Mouse (Mus musculus) c-Kit-positive CD71-positive TER-119-negative erythroid progenitor cells, embryonic 14.5 days (primary cell): ENCODE data around the gene Coil.
"Not testable (repeated sequence)": the region's sequence is repeated elsewhere in the genome, so short reads cannot be mapped to it uniquely, and the experiment has no call there.

Experiments used
- DNase-seq: peaks from one replicate; pipeline ENCODE4 v3.0.0-alpha.2; 2013; ENCODE audit warnings: low read depth

Gene Coil

GRCm38 (mm10) chr11:89005473-89005872, 35.4 kb downstream of the Coil start:
- DNase-seq, result no peak

DNA sequence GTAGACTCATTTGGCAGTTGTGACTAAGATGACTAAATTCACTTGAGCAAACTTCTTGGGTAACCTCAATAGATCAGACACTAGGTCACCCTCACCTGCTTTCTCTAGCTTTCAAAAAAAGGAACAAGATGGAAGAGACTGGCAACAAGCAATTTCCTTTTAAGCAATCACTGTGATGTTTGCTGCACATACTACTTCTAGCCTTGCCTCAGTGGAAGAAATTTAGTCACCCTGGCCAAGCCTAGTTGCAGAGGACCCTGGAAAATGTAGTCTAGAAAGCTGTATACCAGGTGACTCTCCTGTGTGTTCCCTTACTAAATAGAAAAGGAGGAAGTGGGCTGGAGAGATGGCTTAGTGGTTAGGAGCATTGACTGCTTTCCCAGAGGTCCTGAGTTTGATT, 36.4 kb downstream of the Coil start:
- no peak for DNase-seq

DNA sequence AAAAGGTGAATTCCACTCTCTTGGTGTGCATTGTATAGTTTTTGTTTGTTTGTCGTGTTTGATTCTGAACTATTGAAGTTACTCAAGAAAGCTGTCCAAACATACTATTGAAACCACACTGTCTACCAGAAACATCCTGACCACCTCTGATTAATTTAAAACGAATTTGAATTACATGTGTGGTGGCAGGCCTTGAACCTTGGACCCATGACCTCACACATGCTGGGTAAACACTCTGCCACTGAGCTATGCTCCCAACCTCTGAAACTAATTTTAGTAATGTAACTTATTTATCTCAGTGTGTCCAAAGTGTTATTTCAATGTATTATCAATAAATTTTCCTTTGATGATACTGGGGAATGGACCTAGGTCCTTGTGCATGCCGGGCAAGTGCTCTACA, 37.5 kb downstream of the Coil start:
- no peak for DNase-seq

- DNase-seq, result no peak
Observed at GRCm38 (mm10) chr11:89009066-89009465, 39.0 kb downstream of the Coil start.

DNA sequence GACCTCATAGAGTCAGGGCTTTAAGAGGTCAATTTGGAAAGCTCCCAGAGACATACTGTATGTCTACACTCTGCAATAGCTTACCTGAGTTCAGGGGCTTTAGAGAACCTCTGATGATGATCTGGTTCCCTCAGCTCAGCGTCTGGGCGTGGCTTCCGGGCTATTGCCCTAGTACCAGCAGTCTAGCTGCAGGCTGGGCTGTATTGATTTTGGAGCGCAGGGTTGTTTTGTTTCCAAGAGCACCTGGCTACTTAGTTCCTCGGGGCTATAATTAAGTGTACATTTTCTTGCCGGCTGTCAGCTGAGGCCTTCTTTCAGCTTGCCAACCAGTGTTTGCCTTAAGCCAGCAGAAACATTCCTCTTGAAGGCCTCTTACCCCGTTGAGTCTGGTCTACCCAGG, 39.4 kb downstream of the Coil start:
- no peak for DNase-seq

DNA sequence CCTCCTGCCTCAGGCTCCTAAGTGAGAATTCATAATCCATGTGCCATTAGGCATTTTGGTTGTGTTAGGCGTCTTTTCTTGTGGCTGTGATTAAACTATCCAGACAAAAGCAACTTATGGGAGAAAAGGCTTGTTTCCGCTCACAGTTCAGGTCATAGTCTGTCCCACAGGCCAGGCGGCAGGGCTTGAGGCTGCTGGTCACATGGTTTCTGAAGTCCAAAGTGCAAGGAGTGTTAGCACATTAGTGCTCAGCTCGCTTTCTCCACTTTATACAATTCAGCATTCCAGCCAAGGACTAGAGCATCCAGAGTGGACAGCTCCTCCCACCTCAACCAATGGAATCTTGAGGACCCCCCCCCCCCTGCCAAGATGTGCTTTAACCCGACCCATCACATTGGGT, 42.2 kb downstream of the Coil start:
- DNase-seq, result no peak

DNA sequence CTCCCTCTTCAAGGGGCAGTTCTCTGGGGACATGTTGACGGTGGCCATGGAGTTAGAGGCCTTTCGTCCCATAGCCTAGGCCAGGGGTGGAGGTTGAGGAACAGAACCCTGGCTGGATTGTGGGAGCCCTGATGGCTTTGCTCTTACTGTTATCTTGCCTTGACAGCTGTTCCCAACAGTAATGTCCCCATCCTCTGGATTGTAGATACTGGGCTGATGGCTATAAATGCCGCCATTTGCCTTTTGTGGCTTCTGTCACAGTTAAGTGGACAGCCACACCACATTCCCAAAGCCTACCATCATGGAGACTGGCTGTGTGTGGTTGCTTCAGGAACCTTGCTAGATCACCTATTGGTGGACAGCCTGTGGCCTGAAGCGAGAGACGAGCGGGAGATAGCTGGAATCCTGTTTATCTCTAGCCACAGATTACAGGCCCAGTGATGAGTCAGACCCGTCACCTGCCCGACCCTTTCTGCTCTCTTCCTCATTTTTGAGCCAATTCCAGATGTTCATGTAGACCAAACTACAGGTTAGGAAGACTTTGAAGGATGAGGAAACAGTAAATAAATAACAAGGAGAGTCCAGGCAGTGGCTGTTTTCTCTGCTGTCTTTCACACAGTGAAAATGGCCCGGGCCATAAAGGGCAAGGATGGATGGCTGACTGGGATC, 47.6 kb downstream of the Coil start:
- peak; percentile 63 for DNase-seq

DNA sequence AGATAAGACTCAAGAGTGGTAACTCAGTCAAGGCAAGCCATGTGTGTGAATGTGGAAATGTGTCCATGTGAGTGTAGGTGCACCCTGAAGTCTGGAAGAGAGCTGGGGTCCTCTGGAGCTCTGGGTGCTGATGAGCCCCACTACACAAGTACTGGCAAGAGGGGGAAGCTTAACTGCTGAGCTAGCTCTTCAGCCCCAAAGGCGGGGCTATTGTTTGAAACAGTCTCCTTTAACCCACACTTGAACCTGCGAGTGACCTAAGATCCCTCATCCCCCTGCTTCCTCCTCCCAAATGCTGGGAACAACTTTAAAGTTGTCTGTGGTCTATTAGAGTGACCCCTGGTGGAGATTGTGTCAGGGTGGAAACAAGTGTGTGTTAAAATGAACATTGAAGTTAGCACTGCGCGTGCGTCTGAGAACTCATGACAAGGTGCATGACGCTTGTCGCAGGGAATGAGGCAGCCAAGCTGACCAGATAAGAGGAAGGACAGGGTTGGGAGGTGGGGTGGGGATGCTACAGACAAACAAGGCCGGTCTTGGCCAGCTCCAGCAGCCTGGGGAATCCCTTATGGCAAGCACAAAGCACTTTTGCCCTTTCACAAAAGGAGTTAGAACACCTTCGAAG, 50.7 kb downstream of the Coil start:
- no peak for DNase-seq

DNA sequence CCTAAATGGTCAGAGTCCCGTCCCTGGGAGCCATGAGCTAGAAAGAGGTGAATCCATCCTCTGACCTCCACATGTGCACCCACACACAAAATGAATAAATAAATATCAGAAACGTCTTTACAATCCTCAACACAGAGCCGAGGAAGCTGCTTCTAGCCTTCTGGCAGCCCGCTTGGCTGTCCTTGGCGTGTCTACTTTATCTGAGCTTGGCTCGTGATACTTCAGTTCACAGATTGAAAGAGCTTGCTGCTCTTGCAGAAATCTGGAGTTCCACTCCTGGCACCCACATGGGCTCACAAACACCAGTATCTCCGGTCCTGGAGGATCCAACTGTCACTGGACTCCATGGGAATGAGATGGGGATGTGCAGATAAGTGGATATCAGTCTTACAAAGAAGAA, 51.6 kb downstream of the Coil start:
- no peak for DNase-seq

GRCm38 (mm10) chr11:89022120-89022731, 52.2 kb downstream of the Coil start:
- DNase-seq, result no peak

DNA sequence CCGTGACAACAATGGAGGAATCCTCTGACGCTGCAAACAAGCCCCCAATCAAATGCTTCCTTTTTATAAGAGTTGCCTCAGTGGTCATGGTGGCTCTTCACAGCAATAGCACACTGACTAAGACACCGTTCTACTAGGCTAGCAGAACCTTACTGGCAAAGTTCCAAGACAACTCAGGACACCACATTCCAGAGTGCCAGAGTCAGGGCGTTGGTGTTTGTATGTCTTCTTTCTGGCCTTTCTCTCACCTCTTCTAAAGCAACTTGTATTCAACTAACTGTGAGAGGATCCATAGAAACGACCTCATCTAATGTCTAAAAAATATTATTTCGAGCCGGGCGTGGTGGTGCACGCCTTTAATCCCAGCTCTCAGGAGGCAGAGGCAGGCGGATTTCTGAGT, 53.4 kb downstream of the Coil start:
- DNase-seq, result no peak

- DNase-seq, result no peak
Observed at GRCm38 (mm10) chr11:89024181-89024881, 54.3 kb downstream of the Coil start.

- no peak for DNase-seq
Observed at GRCm38 (mm10) chr11:89025603-89026002, 55.6 kb downstream of the Coil start.

DNA sequence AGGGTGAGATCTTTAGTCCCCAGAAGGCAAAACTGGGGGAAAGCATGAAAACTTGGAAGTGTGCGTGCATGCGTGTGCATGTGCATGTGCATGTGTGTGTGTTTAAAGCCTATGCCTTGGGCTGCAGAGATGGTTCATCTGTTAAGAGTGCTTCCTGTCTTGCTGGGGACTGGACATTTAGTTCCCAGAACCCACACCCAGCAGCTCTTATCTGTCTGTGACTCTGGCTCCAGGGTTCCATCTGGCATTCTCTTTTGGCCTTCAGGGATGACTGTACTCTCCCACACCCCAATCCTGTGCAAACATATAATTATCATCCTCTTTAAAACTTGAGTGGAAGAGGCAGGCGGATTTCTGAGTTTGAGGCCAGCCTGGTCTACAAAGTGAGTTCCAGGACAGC, 56.1 kb downstream of the Coil start:
- no peak for DNase-seq

DNA sequence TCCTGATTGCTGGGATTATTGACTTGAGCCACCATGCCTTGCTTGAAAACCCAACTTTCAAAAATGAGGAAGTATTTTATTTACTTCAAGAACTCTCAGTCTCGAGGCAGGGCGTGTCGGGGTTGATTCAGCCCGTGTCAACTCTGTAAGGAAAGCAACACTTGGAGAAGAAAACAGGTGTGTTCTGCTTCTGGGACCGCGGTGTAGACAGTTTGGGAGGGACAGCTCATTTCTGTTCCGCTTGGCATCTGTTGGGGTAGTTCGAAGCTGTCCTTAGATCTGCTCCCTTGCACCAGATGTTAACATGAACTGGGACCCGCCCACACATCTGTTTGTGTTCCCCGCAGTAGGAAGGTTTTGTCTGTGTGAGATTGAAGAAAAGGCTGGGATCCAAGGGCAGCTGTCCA, 57.9 kb downstream of the Coil start:
- DNase-seq, result peak; percentile 40

DNA sequence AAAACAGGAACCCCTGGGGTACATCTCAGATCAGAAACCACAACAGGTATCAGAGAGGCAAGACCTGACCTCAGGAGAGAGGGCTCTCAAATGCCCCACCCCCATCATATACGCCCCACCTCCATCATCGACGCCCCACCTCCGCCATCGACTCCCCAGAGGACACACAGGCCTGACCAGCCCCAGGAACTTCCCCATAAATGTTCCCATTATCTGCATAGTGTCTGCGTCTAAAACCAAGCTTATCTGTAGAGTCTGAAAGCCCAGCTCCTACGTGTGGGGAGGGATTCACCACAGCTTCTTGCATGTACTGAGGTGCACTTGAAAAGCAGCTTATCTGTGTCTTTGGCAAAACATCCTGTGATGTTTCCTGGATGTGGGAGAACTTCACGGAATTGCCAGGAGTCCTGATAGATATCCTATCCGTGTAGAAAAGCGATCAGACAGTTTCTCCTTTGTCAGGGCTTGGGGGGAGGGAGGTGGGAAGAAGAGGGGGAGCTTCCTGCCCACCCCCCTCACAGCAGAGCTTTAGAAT, 58.9 kb downstream of the Coil start:
- peak; percentile 55 for DNase-seq

GRCm38 (mm10) chr11:89030552-89030951, 60.5 kb downstream of the Coil start:
- no peak for DNase-seq

DNA sequence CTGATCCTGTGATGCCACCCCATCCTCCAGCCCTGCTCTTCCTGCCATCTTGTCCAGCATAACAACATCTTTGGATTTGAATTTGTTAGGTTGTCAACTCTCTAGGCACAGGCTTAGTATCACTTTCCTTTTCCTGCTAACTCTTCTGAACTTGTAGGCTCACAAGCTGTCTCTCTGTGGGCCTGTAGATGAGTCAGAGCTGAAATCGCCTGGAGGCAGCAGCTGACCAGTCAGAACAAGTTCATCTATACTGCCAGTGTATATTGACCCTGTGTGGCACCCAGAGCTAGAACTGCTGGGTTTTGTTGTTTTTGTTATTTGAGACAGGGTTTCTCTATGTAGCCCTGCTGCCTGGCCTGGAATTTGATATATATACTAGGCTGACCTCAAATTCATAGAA, 61.1 kb downstream of the Coil start:
- DNase-seq, result no peak

GRCm38 (mm10) chr11:89034592-89034991, 64.5 kb downstream of the Coil start:
- DNase-seq, result no peak

GRCm38 (mm10) chr11:89035552-89035951, 65.5 kb downstream of the Coil start:
- DNase-seq, result no peak

DNA sequence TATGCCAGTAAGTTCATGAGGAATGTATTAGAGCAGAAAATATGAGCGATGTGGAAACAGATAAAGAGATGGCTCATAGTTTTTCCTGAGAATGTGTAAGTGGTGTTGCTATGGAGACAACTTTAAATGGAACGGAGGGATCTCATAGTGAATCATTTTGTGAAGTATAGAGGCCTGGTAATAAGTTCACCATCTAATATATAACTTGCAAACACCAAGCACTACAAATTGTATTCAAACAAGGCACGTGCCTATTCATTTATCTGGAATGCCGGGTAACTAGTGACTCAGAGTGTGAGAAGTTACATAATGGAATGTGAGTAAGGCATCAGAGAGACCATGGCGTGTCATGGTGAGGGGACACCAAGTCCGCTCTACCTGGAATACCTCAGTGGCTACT, 68.4 kb downstream of the Coil start:
- no peak for DNase-seq

DNA sequence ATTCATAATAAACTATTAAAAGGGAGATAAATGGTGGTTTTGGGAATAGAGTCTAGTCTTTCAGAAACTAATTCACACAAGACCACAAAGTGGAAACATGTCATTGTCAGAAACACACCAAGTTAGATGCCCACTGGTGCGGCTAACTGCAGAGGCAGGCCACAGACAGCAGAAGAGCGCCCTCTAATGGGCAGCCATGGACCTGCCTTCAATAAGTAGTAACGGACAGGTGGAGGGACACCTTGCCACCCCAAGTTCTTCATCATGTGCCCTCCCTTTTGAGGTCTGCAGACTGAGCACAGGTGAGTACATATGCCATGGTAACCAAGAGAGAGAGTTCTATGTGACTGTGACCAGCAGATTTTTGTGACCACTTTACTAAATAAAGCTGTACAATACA, 69.3 kb downstream of the Coil start:
- no peak for DNase-seq

DNA sequence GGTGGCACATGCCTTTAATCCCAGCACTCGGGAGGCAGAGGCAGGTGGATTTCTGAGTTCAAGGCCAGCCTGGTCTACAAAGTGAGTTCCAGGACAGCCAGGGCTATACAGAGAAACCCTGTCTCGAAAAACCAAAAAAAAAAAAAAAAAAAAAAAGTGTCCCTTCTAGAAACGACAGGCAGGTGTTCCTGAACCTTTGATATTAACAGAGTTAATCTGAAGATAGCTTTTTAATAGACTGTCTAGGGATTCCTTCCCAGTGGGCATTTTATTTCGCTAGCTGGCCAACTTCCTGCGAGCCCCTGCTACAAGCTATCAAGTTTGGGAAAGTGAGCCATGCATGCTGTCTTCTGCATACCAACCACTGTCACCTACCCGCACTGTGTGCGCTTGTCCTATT, 71.0 kb downstream of the Coil start:
- not testable (repeated sequence) for DNase-seq
